Mouse (Mus musculus) layer of hippocampus, postnatal 14 days (tissue): ENCODE results near the gene Nlgn1. TPM values are rescaled to one million over a fixed set of nuclear protein-coding genes. Genes with fewer than 3 reads are reported as not detected.
A peak's percentile ranks its signal among the peaks of the same experiment; 100 is the strongest.
"Not testable (repeated sequence)": the region's sequence is repeated elsewhere in the genome, so short reads cannot be mapped to it uniquely, and the experiment has no call there.

Source experiments
- DNase-seq, 2 experiments: peaks; one replicate each; pipeline ENCODE4 v3.0.0; 2021 to 2022; ENCODE audit warnings: low spot score in 2 of 2, mixed read lengths in 1 of 2
- total RNA-seq, 2 experiments: library from RNA; stranded (reverse); gene quantifications; 2 replicates each; pipeline ENCODE4 v1.2.3; 2021

Gene Nlgn1
- total RNA-seq, 2 experiments from 2014 or later, result 112 to 118 TPM

DNA sequence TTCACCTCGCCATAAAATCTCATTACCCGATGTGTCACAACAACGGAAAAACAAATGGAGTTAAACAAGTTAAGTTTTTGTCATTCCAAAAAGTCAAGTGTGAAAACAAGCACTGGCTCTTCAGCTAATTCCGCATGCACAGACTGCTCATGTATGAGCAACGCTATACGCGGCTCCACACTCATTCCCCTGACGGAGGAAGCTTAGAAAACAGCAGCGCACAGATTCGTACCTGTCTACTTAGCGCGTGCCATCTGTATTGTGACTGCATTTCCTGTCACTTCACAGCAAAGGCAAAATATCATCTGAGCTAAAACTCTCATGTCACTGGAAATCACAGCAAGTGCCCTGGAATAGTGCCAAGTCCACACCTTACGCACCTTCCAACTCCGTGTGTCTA is 674.3 kb downstream of the Nlgn1 start:
- no peak for DNase-seq

DNA sequence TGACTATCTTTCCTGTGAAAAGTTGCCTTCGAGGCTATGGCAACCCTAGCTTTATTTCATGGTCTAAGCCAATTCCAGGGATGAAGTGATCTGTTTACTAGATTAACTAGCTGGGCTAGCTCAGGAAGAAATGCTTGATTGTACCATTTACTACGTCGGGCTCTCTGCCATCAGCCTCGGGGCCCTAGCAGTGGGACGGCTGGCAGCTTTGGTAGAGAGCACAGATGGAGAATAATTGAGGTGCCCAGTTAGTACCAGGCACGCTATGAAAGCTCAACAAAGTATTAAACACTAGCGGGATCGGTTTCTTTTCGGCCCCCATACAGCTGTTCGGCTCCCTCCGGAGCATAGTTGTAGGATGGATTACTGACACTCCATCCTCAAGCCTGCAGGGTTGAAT is 675.2 kb downstream of the Nlgn1 start:
- DNase-seq, result peak; percentile 57 to 71

DNA sequence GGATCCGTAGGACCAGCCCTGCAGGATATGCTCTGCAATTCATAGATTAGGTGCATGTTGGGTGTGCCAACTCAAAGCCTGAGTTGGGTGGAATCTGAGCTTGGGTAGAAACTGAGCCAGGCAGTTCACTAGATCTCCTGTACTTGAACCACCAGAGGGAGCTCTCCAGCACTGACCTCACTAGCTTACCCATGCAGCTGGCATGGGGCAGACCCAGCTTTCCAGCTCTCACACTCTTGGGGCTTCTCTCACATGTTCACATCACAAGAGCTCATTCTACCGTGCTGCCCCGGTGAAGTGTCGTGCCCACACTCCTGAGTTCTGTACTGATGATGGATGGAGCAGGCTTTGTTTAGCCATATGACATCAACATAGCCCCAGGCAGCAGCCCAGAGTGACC is 679.2 kb downstream of the Nlgn1 start:
- DNase-seq, result no peak

DNA sequence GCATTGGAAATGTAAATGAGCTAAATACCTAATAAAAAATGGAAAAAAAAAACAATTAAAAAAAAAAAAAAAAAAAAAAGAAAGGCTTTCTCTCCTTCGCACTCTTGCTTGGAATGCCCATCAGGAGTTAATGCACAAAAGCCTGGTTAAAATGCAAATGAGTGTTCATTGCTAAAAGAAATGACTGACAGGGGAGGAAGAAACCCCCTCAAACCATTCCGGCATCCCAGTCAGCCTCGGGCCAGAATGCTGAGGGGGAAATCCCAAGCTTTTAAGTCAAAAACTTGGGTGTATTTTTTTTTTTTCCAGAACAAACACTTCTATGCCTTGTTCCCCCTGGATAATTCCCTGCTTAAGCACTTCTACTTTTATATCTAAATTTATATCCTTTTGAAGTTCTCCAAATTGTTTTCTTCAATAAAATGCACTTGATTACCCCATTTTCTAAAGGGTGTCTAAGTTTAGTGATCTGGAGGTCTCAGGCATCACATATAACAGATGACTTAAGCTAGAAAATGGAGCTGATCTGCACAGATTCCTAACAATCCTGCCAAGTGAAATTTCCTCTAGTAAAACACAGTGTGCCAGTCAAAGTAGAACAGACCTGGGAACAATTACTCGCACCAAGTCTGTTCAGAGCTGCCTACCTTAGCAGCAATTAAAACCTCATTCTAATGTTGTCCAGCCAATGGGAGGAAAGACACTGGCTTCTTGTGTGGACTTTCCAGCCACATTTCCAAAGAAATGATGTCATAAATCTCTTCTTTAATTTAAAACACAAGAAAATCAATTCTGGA is 686.2 kb downstream of the Nlgn1 start:
- no peak for DNase-seq

DNA sequence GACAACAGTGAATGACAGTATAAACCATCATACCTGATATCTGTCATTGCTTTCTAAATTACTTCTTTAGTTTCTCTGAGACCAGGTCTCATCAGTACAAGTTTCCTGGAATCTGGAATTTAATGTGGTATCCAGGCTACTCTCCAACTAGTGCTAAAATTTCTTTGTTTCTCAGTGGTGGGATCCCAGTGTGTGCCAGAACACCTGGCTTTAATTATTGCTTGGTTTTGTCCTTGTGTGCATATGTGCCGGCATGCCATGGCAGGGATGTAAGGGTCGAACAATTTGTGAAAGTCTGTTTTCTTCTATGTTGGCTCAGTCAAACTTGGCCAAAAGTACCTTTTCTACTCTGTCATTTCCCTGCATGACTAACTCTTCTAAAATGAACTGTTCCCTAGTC is 703.1 kb downstream of the Nlgn1 start:
- no peak for DNase-seq

DNA sequence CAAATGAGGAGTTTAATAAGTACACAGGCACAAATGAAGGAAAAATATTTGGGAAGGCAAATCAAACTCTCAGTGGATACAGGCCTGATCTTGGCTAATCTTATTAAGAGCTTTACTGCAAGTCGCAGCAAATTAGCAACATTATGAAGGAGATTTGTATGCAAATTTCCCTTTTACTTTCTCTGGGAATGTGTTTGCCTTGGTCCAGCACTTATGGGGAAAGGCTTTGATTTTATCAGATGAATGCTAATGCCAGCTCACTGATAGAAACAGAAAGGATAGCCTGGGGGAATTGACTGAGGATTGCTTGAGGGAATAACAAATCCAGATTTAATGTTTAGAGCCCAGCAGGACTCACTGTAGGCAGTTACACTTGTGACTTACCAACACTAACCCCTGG is 725.7 kb downstream of the Nlgn1 start:
- DNase-seq, result no peak

DNA sequence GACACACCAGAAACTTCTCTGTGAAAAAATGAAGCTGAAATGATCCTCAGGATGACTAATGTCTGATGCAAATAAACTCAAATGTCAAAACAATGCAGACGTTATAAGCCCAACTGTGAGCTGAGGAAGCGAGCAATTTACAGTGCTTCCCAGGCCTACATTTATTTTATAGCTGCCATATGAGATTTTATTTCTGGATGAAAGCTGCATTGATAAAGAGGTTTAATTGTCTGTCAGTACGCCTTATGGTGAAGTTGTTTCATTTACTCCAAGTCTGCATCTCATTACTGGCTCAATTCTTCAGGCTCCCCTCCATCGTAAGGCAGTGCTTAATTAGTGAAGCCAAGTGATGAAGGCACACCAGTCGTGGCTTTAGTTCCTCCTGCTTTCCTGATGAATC is 734.7 kb downstream of the Nlgn1 start:
- peak in 1 of 2 experiments; percentile 17 for DNase-seq

DNA sequence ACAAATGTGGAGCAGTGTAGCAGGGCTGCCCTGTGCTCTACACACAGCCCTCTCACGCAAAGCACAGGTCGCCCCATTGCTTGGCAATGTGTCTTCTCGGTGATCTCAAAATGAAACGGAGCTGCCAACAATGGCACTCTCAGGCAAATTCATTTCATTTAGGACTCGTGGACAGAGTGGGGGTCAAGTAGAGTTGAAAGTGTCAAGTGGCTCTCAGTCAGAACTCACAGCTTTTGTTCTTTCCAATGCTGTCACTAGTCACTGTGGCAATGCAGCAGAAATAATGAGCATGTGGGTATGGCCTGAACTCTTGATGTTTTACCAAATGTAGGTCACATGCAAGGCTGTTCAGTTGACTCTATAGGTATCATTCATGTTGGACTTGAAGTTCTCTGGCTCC is 756.7 kb downstream of the Nlgn1 start:
- DNase-seq, result no peak

DNA sequence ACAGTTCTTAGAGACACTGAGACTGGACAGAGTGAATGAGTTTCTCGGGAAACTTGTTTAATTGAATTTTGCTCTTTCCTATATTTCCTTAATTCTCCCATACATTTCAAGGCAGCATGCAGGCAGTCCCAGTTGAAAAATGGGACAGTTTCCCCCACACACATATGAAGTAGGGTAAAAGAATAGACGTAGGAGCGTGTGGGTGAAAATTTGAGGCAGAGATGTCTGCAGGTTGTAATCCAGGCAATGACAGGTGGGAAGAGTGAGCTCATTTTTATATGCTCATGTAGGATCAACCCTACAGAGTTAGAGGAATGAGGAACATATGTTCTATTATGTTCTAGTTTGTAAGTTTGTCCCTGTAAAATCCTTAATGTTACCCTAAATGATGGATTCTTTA is 757.4 kb downstream of the Nlgn1 start:
- DNase-seq, result no peak

DNA sequence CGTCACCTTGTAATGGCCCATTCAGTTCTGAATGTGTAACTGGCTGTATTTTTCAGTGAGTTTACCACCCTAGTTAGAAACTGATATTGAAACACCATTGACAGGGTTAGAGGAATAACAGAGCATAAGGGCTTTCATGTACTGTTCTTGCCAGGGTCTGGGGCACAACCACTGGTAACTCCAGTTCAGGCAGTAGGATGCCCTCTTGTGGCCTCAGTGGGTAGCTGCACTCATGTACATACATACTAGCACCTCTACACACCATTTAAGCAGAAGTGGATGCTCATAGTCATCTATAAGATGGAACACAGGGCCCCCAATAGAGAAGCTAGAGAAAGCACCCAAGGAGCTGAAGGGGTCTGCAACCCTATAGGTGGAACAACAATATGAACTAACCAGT is 773.7 kb downstream of the Nlgn1 start:
- not testable (repeated sequence) for DNase-seq

DNA sequence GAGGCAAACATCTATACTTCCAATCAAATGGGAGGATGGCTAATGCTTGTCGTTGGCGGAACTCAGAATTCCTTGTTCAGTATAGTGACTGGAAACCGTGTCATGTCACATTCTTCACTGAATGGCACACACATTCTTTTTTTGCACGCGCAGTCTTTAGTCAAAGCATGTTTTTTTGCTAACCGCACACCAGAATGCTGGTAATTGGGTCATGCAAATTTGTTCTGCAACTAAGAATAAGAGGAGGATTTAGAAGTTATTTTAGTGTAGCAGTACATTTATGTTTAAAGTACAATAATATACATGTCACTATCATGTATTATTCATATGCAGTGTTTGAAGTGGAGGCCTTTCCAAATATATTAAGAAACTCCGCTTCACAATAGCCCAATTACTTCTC is 783.2 kb downstream of the Nlgn1 start:
- DNase-seq, result not testable (repeated sequence)

DNA sequence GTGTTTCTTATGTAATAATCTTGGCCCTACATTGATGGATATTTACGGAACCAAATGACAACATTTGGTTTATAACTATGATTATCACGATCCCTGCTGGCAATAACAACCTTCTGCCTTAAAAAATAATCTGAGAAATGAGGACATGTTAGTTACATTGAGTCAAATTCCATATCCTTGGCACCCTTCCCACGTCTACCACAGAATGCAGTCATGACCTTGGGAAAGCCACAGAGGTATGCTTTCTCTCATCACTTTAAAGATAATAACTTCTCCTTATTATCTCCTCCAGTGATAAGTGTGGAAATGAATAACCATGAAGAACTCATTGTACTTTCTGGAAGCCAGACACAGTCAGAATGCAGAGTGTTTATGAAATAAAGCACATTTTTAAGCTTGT is 808.0 kb downstream of the Nlgn1 start:
- DNase-seq, result not testable (repeated sequence)

DNA sequence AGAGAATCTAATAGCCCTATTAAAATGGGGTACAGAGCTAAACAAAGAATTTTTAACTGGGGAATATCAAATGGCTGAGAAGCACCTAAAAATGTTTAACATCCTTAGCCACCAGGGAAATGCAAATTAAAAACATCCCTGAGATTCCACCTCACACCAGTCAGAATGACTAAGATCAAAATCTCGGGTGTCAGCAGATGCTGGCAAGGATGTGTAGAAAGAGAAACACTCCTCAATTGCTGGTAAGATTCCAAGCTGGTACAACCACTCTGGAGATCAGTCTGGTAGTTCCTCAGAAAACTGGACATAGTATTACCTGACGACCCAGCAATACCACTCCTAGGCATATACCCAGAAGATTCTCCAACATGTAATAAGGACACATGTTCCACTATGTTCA is 869.2 kb downstream of the Nlgn1 start:
- DNase-seq, result no peak

DNA sequence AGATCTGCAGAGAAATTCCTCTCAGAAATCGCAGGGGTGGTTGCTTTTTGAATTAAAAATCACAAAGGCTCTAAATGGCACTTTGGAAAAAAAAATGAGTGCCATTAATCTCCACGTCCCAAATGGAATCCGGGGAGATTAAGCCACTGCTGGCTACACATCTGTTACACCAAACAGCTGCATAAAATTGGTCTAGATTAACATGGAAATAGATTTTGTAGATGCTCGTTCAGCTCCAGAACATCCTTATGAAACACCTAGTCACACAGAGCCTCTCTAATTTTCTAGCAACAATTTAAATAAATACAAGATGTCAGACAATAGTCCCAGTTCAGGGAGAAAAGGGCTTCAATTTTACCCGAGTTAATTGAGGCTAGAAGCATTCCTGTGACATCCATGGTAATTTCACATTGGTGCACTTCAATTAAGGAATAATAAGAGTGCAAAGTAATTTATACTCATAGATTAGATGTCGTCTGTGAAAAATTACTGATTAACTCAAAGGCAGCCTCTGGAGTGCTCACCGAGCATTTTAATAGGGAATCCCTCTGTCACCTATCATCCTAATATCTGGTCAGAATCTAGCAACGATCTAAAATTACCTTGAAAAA is 875.9 kb downstream of the Nlgn1 start:
- no peak for DNase-seq

DNA sequence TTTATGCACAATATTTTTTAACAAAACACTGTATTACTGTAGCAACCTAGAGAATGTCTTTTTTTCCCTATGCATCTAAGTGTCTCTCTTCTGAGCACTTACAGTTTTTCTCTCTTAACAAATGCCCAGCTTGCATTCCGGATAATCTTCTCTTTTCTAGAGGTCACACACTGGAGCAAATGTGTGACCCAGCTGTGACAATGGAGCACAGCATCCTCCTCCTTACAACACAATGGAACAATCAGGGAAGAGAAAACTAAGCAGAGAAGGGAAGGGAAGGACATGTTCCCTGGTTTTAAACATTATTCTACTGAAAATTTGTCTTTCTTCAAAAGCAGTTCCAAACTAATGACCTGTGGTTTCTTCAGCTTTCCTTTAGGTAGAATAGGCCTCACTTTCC is 879.9 kb downstream of the Nlgn1 start:
- no peak for DNase-seq

DNA sequence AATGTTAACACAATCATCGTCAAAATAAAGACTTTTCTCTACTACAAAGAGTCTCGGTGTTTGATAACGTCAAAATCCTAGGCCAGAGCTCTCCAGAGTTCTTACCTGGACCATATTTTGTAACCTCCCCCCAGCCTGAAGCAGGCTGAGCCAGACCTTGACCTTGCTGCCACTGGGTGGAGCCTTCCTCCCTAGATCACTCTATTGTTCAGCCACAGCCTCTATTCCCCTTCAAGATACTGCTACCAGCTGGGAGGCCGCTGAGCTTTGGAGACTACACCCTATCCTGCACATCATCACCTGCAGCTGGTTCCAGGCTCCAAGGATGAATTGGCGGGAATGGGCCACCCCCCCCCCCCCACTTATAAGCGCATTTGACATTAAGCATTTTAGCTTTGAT is 881.8 kb downstream of the Nlgn1 start:
- no peak for DNase-seq

DNA sequence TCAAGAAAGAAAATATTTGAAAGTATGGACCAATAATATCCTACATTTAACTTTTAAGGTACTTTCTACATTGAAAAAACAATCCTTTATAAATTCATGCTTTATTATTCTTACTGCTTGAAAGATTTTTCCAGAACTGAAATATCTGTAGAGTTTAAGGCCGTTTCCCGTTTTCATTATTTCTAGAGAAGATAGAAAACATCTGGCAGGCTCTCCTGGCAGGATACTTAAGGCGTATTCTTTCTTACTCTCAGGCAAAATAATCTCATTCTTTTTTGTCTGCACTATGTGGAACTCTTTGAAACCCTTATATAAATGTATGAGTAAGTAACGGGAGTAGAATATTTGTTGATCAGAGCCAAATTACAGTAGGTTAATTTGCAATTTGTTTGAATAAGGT is 882.9 kb downstream of the Nlgn1 start:
- no peak for DNase-seq

DNA sequence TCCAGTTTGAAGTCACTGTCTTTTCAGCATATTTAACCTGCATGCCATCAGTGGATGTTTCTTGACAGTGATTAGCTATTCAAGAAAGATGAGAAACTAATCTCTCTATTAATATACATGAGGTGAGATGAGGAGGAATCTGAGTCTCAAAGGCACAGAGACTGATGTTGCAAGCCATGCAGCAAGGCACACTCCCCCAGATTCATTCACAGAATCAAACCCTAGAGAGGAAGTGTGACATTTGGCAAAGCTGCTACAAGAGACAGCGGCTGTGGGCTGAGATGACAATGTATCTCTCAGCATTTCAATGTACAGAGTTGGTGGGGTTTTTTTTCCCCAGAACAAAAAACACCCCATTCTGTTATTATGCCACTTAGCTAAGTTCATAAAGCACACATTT is 885.1 kb downstream of the Nlgn1 start:
- no peak for DNase-seq

DNA sequence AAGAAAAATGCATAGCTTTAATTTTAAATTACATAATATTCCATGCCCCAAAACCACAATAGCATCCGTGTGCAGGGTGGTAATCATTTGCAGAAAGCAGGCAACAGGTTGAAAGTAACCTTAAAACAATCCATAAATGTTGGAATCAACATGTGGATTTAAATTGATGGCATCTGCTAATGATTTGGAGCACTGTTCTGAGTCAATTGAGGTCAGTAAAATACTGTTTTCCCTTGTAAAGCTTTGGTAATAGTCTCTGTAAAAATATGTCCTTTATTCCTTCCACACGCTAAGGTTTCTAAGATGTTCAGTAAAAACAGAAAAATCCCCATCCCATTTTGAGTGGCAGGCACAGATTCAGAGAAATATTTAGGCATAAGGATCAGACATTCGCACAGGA is 888.6 kb downstream of the Nlgn1 start:
- DNase-seq, result no peak

DNA sequence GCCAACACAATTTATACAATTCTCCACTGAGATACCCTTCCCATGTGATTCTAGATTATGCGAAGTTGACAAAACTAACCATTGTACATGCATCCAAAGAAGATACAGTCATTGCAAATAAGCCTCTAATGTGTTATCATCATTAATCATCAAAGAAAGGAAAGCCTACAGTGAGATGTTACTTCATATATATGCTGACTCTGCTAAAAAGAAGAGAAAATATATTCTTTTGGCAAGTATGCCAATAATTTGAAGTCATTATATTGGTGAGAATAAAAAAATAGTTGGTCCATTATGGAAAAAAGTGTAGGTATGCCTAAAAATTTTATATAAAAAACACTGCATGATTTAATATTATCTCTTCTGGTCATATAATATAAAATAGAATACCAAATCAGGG is 889.6 kb downstream of the Nlgn1 start:
- no peak for DNase-seq

DNA sequence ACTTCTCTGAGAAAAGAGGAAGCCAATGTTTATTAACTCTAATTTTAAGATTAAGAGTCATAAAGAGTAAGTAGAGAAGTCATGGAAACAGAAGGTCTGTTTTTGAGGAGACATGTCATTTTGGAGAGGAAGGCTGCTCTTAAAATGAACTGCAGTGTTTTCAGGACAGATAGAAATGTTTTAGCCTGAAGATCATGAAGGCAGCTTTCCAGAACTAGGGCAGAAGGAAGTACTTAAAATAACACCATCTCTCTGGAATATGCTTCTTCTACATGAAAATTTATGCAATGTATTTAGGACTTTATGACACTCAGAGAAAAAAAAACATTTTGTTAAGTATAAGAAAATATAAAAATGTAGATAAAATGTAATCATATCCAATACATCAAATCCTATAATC is 905.3 kb downstream of the Nlgn1 start:
- DNase-seq, result no peak

DNA sequence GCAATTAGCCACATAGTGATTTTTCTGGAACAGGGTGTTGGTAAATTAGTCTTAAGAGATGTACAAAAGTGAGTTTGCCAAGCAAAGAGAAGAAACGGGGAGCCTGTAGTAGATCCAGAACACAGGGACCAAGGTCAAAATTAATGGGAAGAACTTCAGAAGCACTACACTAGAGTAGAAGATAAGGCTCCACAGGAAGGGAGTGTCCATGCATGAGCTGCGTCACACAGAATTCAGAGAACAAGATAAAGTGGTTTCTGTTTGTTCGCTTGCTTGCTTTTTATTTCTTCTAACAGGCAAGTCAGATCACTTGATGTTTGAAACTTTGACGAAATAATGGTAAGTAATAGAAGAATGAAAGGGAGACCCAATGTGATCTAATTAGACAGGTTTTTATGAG is 920.3 kb downstream of the Nlgn1 start:
- no peak for DNase-seq
